Mouse (Mus musculus) telencephalon, adult 2 months (tissue): ENCODE measurements around the gene Adamts8.

Experiments used
- DNase-seq: peaks from one replicate; pipeline ENCODE4 v3.0.0-alpha.2; 2011; ENCODE audit warnings: low read depth, low spot score

Gene Adamts8

GRCm38 (mm10) chr9:30942512-30943313 lies at the start of gene Adamts8:
Adamts8 (plus strand) TSS chr9:30942562.
- DNase-seq: no peak

- no peak for DNase-seq
These were observed 46.7 kb upstream of the Adamts8 start for GRCm38 (mm10) chr9:30895618-30896017.

- no peak for DNase-seq
These were observed 45.6 kb upstream of the Adamts8 start for GRCm38 (mm10) chr9:30896752-30897151.

DNA sequence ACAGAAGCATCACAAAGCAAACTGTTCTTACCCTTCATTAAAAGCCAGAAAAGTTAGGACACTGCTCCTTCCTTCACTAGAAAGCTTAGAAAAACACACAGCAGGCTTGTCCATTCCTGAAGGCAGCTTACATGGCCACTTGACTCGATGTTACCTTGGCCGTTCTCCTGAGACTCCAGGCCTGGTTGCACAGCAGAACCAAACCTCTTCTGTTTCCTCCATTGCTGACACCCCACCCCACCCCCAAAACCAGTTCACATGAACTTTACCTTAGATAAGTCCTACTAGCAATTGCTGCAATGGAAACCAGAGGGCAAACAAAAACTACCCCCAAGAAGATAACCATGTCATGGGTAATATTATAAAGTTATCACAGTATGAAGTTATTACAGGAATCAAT lies 45.2 kb upstream of the Adamts8 start:
- DNase-seq: no peak

DNA sequence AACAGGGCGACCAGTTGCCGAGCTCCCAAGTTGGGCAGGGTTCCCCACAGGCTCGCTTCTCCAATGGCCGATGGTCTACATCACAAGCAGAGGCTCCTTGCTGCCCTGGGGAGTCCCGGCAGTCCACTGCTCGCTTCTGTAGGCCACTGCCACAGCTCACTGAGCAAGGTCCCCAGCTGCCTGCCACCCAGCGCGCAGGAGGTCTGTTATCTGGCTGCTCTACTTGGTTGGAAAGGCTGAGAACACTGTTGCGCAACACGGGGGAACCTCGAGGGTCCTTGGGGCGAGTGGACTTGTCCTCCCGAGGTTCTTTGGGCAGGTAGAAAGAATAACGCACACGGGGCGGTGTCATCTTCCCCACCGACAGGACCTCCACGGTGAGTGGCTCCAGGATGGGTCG lies 40.2 kb upstream of the Adamts8 start:
- no peak for DNase-seq

- DNase-seq: no peak
These were observed 39.7 kb upstream of the Adamts8 start for GRCm38 (mm10) chr9:30902641-30903040.

DNA sequence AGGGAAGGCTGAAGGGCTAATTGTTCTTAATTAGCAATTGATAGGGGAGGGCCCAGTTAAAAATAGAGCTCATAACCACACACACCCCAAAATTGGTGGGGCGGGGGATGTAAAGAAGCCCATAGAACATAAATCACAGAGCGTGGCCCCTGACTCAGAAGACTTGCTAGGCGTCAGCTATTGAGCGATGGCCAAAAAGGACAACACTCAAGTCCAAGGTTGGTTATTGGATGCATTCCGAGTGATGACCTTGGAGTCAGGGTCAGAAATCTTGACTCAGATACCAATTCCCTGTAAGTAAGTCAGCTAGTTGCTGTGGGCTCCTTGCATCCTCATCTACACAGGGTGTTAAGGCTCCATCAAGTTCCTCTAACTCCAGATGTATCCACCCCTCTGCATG lies 39.1 kb upstream of the Adamts8 start:
- DNase-seq: no peak

- no peak for DNase-seq
These were observed 36.5 kb upstream of the Adamts8 start for GRCm38 (mm10) chr9:30905861-30906260.

DNA sequence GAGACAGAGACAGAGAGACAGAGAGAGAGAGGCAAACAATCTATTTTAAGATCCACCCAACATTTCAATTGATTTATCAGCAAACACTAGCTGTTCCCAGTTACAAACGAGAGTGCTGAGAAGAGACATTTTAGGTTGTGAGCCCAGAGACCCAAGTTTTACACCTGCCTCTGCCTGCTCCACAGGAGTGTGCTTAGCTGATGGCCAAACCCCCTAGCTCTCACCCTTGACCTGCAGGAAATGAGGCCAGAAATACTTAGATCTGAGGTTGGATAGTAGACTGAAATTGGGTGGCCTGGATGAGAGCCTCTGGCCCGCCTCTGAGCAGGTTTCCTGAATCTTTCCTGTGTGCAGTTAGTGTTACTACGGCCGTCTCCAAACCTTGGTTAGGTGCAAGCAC lies 35.9 kb upstream of the Adamts8 start:
- no peak for DNase-seq

DNA sequence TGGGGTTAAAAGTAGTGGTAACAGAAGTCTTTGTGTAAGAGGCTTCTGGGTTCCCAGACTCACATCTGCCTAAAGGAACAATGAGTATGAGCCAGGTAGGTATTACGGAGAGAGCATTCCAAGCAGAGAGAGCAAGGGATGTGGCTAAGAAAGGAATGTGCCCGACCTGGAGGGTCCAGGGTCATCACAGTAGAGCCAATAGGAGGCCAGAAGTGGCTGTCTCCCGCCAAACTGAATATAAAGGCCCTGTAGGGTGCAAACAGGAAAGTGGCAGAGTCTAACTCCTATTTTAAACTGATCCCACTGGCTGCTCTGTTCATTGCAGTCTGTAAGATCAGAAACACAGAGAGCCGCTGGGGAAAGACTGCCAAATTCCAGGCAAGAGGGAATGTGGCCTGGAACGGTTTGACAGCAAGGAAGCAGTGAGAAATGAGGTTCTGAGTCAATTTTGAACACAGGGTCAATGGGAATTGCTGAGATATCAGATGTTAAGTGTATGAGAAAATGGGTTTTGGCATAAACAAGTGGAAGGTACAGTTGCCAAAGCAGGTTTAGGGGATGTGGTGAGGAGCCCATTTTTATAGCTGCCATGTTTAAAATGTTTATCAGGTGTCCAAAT lies 34.6 kb upstream of the Adamts8 start:
- no peak for DNase-seq

DNA sequence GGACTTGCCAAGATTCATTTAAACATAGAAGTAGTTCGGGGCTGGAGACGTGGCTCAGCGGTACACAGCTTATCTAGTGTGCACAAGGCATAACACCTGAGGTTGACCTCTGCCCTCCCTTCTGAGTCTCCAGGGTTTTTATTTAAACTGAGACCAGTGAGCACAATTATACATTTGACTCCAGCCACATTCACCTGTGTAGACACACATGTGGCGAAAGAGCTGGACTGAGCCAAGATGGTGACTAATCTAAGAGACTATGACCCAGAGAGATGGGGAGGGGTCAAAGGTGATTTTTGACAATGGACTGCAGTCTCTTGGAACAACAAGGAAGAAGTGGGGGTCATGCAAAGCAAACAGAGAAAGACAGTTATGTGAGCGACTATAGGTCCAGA lies 34.1 kb upstream of the Adamts8 start:
- no peak for DNase-seq

GRCm38 (mm10) chr9:30908973-30909372 lies 33.4 kb upstream of the Adamts8 start:
- no peak for DNase-seq

DNA sequence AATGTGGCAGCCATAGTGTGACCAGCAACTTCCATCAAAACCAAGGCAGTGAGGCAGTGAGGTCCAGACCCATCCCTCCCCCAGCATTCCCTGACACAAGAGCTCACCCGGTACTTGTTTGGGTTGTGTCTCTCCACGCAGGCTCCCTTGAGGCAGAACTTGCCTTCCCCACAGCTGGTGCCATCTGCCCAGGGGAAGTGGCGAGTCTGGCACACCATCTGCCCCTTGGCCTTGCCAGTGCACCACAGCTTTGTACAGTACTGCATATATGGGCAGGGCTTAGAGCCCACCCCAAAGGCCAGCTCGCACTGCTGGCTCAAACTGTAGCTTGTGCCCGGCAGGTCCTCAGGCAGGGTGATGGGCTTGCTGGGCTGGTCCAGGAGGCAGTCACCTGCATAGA lies 31.9 kb upstream of the Adamts8 start:
- DNase-seq: no peak

DNA sequence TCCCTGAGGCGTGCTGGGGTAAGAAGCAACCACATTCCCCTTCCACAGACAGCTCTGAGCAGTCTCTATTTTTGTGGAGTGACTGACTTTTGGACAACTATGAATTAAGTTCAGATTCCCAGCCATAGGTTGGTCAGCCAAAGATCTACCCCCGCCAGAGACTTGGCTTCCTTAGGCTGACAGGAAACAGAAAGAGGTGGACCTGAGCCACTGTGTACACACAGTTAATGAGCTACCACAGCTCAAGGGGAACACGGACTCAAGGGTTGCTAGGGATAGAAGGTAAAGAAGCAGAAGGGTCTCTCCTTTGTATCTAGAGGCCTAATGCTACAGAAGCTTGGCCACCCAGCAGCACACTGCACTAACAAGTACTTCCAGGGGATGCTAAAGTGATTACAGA lies 30.2 kb upstream of the Adamts8 start:
- no peak for DNase-seq

GRCm38 (mm10) chr9:30913429-30913828 lies 28.9 kb upstream of the Adamts8 start:
- DNase-seq: no peak

DNA sequence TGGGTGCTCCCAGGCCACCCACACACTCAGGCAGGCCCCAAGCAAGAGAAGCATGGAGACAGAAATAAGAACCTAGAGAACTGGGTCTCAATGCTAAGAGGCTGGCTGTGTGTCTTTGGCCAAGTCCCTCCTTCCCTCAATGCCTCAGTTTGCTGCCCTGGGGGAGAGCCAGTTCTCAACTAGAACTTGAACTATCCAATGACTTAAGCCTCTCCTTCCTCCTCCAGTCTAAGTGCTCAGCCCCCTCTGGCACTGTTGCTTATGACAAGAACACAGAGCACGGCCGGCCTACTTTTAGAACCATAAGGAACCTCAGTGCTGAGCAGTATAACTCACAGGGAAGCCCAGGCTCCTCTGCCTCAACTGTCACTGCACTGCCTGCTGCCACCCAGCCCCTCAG lies 28.1 kb upstream of the Adamts8 start:
- DNase-seq: no peak

DNA sequence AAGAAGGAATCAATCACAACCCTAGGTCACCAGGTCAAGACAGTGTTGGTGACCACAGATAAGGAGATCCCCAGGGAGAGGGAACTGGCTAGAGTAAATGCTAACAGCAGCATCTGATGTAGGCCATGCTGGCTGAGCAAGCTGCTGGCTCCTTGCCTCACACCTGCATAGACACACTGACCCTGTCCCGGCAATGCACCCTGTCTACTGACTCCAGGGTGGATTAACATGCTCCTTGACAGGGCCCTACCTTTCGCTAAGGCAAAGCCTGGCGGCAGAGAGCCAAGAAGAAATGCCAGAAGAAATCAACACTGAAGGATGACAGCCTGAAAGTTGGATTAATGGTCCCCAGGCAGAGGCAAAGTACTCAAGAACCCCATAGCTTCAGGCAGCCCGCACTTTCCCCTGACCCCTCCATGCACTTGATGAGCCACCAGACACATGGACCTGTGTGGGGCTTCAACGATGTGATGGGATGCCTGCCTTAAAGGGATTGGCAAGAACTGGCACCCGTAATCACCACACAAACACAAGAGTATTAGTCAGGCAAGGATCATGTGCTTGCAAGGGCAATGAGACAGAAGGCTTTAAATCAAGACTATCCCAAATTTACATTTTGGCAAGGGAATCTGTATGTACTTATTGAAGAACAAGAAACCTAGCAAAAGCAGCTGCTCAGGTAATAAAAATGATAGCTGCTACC lies 25.9 kb upstream of the Adamts8 start:
- no peak for DNase-seq

DNA sequence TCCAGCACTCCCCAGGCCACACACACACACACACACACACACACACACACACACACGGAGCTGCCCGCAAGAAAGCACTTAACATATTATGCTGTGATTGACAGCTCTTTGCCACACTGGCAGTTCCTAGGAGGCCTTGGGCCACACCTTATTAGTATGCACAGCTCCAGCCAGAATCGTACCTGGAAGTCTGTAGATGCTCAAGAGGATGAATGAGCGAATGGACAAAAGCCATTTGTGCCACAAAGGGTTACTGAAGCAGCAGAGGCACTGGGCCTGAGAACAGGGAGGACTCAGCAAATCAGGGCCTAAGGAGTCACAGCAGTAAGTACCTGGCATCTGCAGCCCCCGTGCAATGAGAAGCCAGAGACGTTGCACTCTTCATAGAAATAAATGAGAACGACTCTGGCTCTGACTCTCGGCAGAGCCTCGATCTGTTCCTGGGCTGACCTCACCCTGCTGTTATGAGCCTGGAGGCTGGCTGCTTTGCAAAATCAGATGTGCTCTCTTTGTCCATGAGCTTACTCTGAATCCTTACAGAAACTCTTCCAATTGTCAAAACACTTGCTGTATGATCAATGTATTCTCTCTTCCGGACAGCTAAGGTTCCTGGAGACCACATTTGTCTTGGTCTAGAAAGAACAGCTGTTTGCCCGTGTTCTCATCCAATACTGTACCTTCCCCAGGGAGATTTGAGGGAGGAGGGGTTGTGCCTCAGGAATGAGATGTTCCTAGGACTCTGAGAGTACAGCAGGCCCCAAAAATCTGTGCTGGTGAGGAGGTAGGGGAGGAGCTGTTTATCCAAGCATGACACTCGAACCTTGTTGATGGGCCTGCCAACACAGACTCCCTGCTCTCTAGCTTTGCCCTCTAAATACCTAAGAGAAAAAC lies 23.7 kb upstream of the Adamts8 start:
- no peak for DNase-seq

DNA sequence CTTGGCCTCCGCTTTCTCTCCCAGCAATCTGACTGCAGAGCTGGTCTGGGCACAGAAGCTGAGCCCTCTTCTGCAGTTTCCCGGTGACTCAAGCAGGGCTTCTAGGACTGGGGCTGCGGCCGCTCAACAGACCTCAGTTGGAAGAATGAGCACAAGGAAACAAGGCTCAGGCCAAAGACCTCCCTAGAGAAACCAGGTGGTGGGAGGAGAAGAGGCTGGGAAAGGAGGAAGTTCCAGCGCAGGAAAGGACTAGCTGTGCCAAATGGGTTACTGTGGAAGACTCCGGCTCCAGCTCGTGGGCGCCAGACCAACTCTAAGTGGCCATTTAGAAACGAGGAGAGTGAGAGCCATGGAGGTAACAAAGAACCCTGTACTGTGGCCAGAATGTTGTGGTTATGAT lies 22.7 kb upstream of the Adamts8 start:
- DNase-seq: no peak

GRCm38 (mm10) chr9:30920736-30921135 lies 21.6 kb upstream of the Adamts8 start:
- DNase-seq: no peak

DNA sequence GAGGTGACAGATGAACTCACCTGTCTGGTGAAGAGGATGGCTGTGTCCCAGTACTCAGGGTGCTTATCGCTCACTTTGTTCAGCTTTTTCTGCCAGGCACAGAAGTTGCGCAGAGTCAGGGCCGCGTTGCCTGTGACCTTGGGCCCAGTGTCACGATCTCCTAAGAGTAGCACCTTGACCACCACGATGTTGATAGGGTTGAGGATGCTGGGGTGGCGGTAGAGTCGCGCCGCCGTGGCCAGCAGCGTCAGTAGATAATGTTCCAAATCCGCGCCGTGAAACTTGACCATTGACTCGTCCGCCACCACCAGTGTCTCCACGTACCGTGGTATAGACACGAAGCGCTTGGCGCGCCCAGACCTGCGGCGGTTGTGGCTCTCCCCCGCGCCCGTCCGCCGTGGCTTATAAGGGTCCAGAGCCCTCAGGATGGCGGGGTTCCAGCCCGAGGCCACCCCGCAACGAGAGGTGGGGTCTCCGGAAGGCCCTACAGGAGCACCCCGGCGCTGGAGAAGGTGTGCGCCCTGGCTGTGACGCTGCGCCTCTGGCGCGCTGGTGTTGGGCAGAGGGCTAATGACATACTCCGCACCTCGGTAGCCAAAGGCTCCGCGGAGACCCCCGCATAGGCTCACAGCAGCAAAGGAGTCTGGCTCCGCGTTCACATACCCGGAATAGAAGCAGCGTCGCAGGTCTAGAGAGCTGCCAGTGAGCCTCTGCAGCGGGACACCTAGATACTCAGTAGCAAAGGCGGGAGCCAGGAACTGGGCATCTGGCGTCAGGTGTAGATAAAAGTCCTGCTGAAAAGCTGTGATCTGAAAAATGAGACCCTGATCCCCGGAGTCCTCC lies 20.9 kb upstream of the Adamts8 start:
- no peak for DNase-seq
